Mouse (Mus musculus): ENCODE data around the gene D8Ertd738e. TPM values are rescaled to one million over a fixed set of nuclear protein-coding genes. Genes with fewer than 3 reads are reported as not detected.

Gene D8Ertd738e
- polyA plus RNA-seq, 1 experiment, result 226 TPM

DNA sequence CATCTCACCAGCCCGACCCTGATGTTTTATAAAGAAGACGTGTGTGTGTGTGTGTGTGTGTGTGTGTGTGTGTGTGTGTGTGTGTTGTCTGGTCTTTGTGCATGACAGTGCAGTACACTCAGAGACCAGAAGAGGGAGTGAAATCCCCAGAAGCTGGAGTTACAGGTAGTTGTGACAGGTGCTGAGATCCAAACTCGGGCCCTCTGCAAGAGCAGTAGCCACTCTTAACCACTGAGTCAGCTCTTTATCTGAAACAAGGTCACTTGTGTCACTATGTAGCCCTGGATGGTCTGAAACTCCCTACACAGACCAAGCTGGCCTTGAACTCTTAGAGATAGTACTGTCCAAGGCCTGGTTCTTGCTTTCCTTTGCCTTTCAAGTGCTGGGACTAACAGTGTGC, 42.9 kb downstream of the D8Ertd738e start:
- DNase-seq, result no peak
- TF ChIP-seq CTCF (IDR thresholded peaks at IDR 0.05; ENCODE audit: borderline replicate concordance, insufficient read depth, low read depth, low read length), result no peak
- no peak for TF ChIP-seq POLR2A (IDR thresholded peaks at IDR 0.05; ENCODE audit: borderline replicate concordance, insufficient read depth, low read length)
- no peaks in the 10 kb centered on the region for H3K27me3 ChIP-seq (ENCODE audit: control insufficient read depth, insufficient read depth, low read length)
- 95% methylated on average over 3 of the region's 3 CpGs for WGBS
- H3K4me1 ChIP-seq (ENCODE audit: control insufficient read depth, insufficient read depth, low read length), result peaks cover 3% of the 10 kb centered on the region; the same call in 1 of the 2 replicates
- H3K4me3 ChIP-seq (replicated peaks; ENCODE audit: insufficient read depth, low read depth, low read length), result no peak overlapping the region
- no peak overlapping the region for H3K27ac ChIP-seq (ENCODE audit: insufficient read depth, low read length)

DNA sequence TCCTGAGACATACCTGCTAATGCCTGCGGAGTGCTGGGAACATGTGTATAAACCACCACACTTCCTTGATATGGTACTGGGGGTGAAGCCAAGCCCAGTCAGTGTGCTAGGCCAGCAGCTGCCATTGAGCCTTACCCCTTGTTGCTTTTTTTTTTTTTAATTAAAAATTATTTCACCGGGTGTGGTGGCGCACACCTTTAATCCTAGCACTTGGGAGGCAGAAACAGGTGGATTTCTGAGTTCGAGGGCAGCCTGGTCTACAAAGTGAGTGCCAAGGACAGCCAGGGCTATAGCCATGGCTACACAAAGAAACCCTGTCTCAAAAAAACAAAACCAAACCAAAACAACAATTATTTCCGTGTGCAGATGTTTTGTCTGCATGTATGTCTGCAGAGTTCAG, 44.4 kb downstream of the D8Ertd738e start:
- Histone ChIP-seq H3K4me1 (ENCODE audit: control insufficient read depth, insufficient read depth, low read length) (peaks cover 3% of the 10 kb centered on the region; the same call in 1 of the 2 replicates), H3K27ac (ENCODE audit: insufficient read depth, low read length) (no peak overlapping the region), H3K27me3 (ENCODE audit: control insufficient read depth, insufficient read depth, low read length) (no peaks in the 10 kb centered on the region), H3K4me3 (replicated peaks; ENCODE audit: insufficient read depth, low read depth, low read length) (no peak overlapping the region)
- no peak for TF ChIP-seq POLR2A (IDR thresholded peaks at IDR 0.05; ENCODE audit: borderline replicate concordance, insufficient read depth, low read length)
- 91% methylated on average over 5 of the region's 5 CpGs for WGBS
- DNase-seq, result no peak

DNA sequence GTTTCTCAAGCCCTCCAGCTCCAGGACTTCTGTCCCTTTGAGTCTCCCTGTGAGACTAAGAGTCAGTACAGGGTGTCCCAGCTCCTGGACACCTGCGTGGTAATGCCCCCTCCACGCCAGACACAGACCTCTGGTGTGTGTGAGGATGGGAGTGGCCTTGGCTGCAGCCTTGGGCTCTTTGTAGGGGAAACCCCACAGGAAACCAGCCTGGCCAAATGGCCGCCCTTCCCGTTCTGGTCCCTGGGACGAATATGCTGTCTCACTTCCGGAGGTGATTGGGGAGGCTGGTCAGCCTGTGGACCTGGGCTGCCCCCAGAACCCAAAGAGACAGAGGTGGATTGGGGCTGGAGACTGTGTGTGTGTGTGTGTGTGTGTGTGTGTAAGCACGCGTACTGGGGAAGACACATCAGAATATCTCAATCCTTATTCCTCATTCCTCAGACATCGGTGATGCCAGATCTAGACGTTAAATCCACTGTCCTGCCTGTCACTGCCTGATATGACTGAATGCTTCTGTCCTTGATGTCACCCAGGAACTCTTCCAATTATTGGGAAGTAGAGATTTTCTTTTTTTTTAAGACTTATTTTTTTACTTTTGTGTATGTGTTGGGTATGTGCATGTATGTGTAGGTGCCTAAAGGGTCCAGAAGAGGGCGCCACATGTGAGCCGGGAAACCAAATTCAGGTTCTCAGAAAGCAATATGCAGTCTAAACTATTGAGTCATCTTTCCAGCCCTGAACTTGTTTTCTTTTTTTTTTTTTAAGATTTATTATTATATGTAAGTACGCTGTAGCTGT, 45.3 kb downstream of the D8Ertd738e start:
- H3K4me3 ChIP-seq (replicated peaks; ENCODE audit: insufficient read depth, low read depth, low read length), result peak overlapping the region; percentile 30
- WGBS, result 64% methylated on average over 13 of the region's 13 CpGs

DNA sequence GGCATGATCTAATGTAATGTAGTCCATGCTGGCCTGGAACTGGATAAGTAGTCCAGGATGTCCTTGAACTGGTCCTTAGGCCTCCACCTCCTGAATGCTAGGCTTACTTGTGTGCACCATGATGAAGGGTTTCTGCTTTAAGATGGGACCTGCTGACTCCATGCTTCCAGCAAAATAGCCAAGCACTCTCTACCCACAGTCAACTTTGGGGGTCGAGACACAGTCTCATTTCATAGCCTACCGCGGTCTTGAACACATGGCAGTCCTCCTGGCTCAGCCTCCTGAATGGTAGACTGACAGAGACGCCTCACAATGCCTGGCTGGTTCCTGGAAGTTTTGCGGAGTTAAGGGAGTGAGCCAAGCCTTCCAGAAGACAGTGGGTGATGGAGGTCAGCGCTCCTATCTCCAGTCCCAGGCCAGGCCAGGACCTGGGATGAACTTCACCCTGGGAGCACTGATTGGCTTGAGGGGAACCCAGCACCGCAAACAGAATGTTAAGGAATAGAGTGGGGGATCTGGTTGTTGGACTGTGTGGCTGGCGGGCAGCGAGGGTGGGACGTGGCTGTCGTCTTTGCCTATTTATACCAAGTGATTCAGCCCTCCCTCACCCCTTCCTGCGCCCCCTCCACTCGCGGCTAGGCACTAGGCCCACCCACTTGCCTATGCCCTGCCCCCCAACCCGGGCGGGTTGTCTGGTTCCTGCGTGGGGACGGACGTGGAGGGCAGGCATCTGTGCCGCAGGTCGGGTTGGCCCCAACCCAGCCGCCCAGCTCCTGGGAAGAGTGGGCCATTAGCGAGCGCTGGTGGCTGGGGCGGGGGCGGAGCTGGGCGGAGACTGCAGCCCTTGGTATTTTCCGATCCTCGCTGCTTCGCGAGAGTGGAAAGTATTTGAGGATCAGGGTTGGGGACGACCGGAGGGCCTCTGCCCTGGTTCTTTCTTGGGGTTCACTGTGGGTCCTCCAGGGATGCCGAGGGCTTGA, 46.3 kb downstream of the D8Ertd738e start:
- no peak for TF ChIP-seq CTCF (IDR thresholded peaks at IDR 0.05; ENCODE audit: borderline replicate concordance, insufficient read depth, low read depth, low read length)
- TF ChIP-seq POLR2A (IDR thresholded peaks at IDR 0.05; ENCODE audit: borderline replicate concordance, insufficient read depth, low read length), result no peak

More for the DNA sequence above, 45.3 kb downstream of the D8Ertd738e start:
- TF ChIP-seq POLR2A (IDR thresholded peaks at IDR 0.05; ENCODE audit: borderline replicate concordance, insufficient read depth, low read length) (no peak), CTCF (IDR thresholded peaks at IDR 0.05; ENCODE audit: borderline replicate concordance, insufficient read depth, low read depth, low read length) (peak; percentile 10; the same call in 1 of the 2 replicates)
- Histone ChIP-seq H3K27me3 (ENCODE audit: control insufficient read depth, insufficient read depth, low read length) (no peaks in the 10 kb centered on the region), H3K27ac (ENCODE audit: insufficient read depth, low read length) (0 out of 2 replicates have a peak overlapping the region, but pooled peaks have one; percentile 28), H3K4me1 (ENCODE audit: control insufficient read depth, insufficient read depth, low read length) (peaks cover 3% of the 10 kb centered on the region; the same call in 1 of the 2 replicates)
- no peak for DNase-seq

DNA sequence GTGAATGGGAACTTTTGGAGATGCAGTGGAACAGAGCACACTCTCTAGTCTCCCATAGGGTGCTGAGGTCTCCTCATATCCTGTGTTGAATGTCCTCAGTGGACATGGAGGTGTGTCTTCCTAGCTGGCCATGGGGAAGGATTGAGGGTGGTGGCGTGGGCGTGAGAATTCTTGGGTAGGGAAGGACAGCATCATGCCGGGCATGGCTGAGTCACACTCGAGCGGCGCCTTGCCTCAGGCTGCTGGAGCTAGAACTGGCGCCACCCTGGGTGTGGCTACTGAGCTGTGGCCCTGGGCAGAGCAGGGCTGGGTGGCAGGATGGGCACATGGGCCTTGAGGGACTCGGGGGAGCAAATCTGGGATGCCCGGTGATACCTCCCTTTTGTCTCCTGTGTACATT, 47.1 kb downstream of the D8Ertd738e start:
- no peak for DNase-seq
- no peak overlapping the region for H3K27ac ChIP-seq (ENCODE audit: insufficient read depth, low read length)
- H3K4me3 ChIP-seq (replicated peaks; ENCODE audit: insufficient read depth, low read depth, low read length), result no peak overlapping the region
- no peaks in the 10 kb centered on the region for H3K4me1 ChIP-seq (ENCODE audit: control insufficient read depth, insufficient read depth, low read length)
- 92% methylated on average over 9 of the region's 9 CpGs for WGBS
- TF ChIP-seq POLR2A (IDR thresholded peaks at IDR 0.05; ENCODE audit: borderline replicate concordance, insufficient read depth, low read length) (no peak), CTCF (IDR thresholded peaks at IDR 0.05; ENCODE audit: borderline replicate concordance, insufficient read depth, low read depth, low read length) (no peak)
- no peaks in the 10 kb centered on the region for H3K27me3 ChIP-seq (ENCODE audit: control insufficient read depth, insufficient read depth, low read length)

More for the DNA sequence above, 46.3 kb downstream of the D8Ertd738e start:
- no peak for DNase-seq
- Histone ChIP-seq H3K27ac (ENCODE audit: insufficient read depth, low read length) (peak overlapping the region; percentile 28; the same call in 1 of the 2 replicates), H3K4me3 (replicated peaks; ENCODE audit: insufficient read depth, low read depth, low read length) (peak overlapping the region; percentile 30), H3K27me3 (ENCODE audit: control insufficient read depth, insufficient read depth, low read length) (no peaks in the 10 kb centered on the region), H3K4me1 (ENCODE audit: control insufficient read depth, insufficient read depth, low read length) (no peaks in the 10 kb centered on the region)
- WGBS, result 24% methylated on average over 34 of the region's 34 CpGs

DNA sequence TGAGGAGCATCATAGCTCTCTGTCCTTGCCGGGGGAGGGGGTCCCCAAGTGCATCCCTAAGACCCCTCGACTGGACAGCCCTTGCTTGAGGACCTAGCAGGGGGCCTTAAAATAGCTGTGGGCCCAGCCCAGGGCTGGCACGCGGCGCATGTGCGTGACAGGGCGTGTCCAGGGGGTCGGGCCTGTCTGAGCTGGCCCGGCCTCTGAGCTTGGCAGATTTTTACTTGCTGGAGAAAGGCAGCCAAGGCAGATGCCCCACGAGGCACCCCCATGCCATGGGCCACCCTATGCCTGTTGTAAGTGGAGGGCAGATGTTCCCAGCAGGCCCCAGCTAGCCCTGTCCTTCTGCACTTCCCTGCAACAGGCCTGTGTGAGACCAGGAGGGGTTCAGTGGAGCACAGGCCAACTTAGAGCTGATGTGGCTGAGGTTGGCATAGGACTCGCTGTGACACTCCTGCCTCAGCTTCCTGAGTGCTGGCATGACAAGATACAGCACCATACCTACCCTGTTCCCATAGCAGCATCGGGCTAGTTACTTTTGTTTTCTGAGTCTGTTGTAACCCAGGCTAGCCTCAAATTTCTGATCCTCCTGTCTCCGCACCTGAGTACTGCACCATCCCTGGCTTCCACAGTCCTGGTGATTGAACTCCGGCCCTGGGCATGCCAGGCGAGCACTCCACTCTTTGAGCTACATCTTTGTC, 47.8 kb downstream of the D8Ertd738e start:
- peak in 1 of 2 experiments; percentile 35 for DNase-seq
- TF ChIP-seq CTCF (IDR thresholded peaks at IDR 0.05; ENCODE audit: borderline replicate concordance, insufficient read depth, low read depth, low read length), result no peak
- TF ChIP-seq POLR2A (IDR thresholded peaks at IDR 0.05; ENCODE audit: borderline replicate concordance, insufficient read depth, low read length), result no peak
- Histone ChIP-seq H3K4me1 (ENCODE audit: control insufficient read depth, insufficient read depth, low read length) (no peaks in the 10 kb centered on the region), H3K27me3 (ENCODE audit: control insufficient read depth, insufficient read depth, low read length) (no peaks in the 10 kb centered on the region), H3K27ac (ENCODE audit: insufficient read depth, low read length) (peak overlapping the region; percentile 21; the same call in 1 of the 2 replicates), H3K4me3 (replicated peaks; ENCODE audit: insufficient read depth, low read depth, low read length) (peak overlapping the region; percentile 34)
- 65% methylated on average over 15 of the region's 15 CpGs for WGBS

Measured in cerebellum, adult 2 months (tissue).